Mouse (Mus musculus) heart, adult 9 months (tissue): ENCODE measurements around the gene Dst.

Source experiments
- DNase-seq, 2 experiments: peaks; one replicate each; pipeline ENCODE4 v3.0.0; 2022; ENCODE audit warnings: low spot score in 2 of 2

Dst gene

GRCm38 (mm10) chr1:33908191-33908962 is at the start of gene Dst:
Gene Dst, plus strand, starts transcription at chr1:33908225.
- no peak for DNase-seq

- no peak for DNase-seq
Observed at GRCm38 (mm10) chr1:33869031-33869430, 39.0 kb upstream of the Dst start.

GRCm38 (mm10) chr1:33869437-33869836 is 38.6 kb upstream of the Dst start:
- DNase-seq, result no peak

- no peak for DNase-seq
Observed at GRCm38 (mm10) chr1:33873561-33873960, 34.5 kb upstream of the Dst start.

- no peak for DNase-seq
Observed at GRCm38 (mm10) chr1:33875691-33876090, 32.3 kb upstream of the Dst start.

GRCm38 (mm10) chr1:33876416-33876815 is 31.6 kb upstream of the Dst start:
- DNase-seq, result no peak

- peak; percentile 11 to 40 for DNase-seq
Observed at GRCm38 (mm10) chr1:33878170-33878569, 29.9 kb upstream of the Dst start.

GRCm38 (mm10) chr1:33883102-33883839 is 24.8 kb upstream of the Dst start:
- DNase-seq, result peak; percentile 44 to 46

GRCm38 (mm10) chr1:33892784-33893183 is 15.2 kb upstream of the Dst start:
- DNase-seq, result peak in 1 of 2 experiments; percentile 48

GRCm38 (mm10) chr1:33896116-33896515 is 11.9 kb upstream of the Dst start:
- no peak for DNase-seq

GRCm38 (mm10) chr1:33896666-33897065 is 11.4 kb upstream of the Dst start:
- DNase-seq, result no peak

GRCm38 (mm10) chr1:33897426-33897825 is 10.6 kb upstream of the Dst start:
- no peak for DNase-seq

GRCm38 (mm10) chr1:33898373-33898772 is 9.7 kb upstream of the Dst start:
- DNase-seq, result no peak

- peak; percentile 27 to 38 for DNase-seq
Observed at GRCm38 (mm10) chr1:33900175-33900574, 7.8 kb upstream of the Dst start.

- DNase-seq, result peak; percentile 29 to 33
Observed at GRCm38 (mm10) chr1:33903587-33903986, 4.4 kb upstream of the Dst start.

- no peak for DNase-seq
Observed at GRCm38 (mm10) chr1:33906216-33906615, 1.8 kb upstream of the Dst start.

GRCm38 (mm10) chr1:33906927-33907326 is 1.1 kb upstream of the Dst start:
- DNase-seq, result no peak

GRCm38 (mm10) chr1:33907421-33908190 is 419 bp upstream of the Dst start, which contains the start of gene Bend6:
Gene Bend6, minus strand, starts transcription at chr1:33907816.
- DNase-seq, result peak; percentile 57 to 64

GRCm38 (mm10) chr1:33911589-33911988 is 3.6 kb downstream of the Dst start:
- no peak for DNase-seq

GRCm38 (mm10) chr1:33916554-33916953 is 8.5 kb downstream of the Dst start:
- DNase-seq, result no peak

- no peak for DNase-seq
Observed at GRCm38 (mm10) chr1:33922975-33923374, 14.9 kb downstream of the Dst start.

GRCm38 (mm10) chr1:33925283-33925682 is 17.3 kb downstream of the Dst start:
- no peak for DNase-seq
